Mouse (Mus musculus): Measurements from ENCODE around the gene Maneal.

DNA sequence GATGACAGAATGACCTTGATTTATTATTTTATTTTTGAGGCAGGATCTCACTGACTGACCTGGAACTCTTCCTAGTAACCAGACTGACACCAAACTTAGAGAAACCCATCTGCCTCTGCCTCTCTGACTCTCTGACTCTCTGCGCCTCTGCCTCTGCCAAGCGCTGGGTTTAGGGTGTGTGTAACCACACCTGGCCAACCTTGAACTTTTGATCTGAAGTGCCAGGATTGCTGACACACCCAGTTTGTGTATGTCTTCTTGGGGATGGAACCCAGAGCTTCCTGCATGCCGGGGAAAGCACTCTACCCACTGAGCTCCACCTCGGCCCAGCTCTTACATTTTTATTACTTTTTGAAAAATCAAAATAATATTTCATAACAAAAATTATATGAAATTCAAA lies 43.1 kb downstream of the Maneal start:
- no peak for TF ChIP-seq POLR2A (IDR thresholded peaks at IDR 0.05; ENCODE audit: insufficient read depth, low read depth, low read length)
- no peak for TF ChIP-seq CTCF (IDR thresholded peaks at IDR 0.05)
- TF ChIP-seq EP300 (IDR thresholded peaks at IDR 0.05; ENCODE audit: insufficient read depth, low read depth, low read length) = no peak

All from heart, adult 2 months (tissue).